Mouse (Mus musculus) liver, adult 2 months (tissue): ENCODE data around the gene Elp4.

ENCODE experiments used
- CTCF ChIP-seq: fragments of 200-500 bp; IDR thresholded peaks from 2 replicates; pipeline ENCODE4 v1.5.1; 2011; ENCODE audit warnings: low read depth, low read length, control low read depth
- POLR2A ChIP-seq: fragments of 200-500 bp; IDR thresholded peaks from 2 replicates; pipeline ENCODE4 v1.6.1; 2011; ENCODE audit warnings: low read length, control low read depth; ENCODE audit not compliant: insufficient read depth; ENCODE audit errors: extremely low read depth

GRCm38 (mm10) chr2:105675730-105676079 is 228.7 kb downstream of the Elp4 start:
- TF ChIP-seq CTCF (no peak), POLR2A (no peak)
